Mouse (Mus musculus) embryonic fibroblast, embryonic 13.5 days (primary cell): Measurements from ENCODE around the gene Ap4s1. TPM values are rescaled to one million over a fixed set of nuclear protein-coding genes. Genes with fewer than 3 reads are reported as not detected.
"Not testable (repeated sequence)": the region's sequence is repeated elsewhere in the genome, so short reads cannot be mapped to it uniquely, and the experiment has no call there.

ENCODE experiments used
- H3K27ac ChIP-seq: 2 replicates; pipeline ENCODE4 v1.5.1; 2012; ENCODE audit warnings: low read length, control low read depth, inconsistent platforms; ENCODE audit not compliant: insufficient read depth
- H3K4me1 ChIP-seq: 2 replicates; pipeline ENCODE4 v1.6.1; 2011; ENCODE audit warnings: low read length; ENCODE audit not compliant: control insufficient read depth, insufficient read depth
- H3K4me3 ChIP-seq: 2 replicates; pipeline ENCODE4 v1.5.1; 2011; ENCODE audit warnings: mild to moderate bottlenecking, control low read depth, low read length; ENCODE audit not compliant: insufficient read depth
- CTCF ChIP-seq: IDR thresholded peaks from 2 replicates; pipeline ENCODE4 v1.5.1; 2011; ENCODE audit warnings: mild to moderate bottlenecking, control low read depth, low read length, moderate library complexity, borderline replicate concordance; ENCODE audit not compliant: insufficient read depth
- POLR2A ChIP-seq: IDR thresholded peaks from 2 replicates; pipeline ENCODE4 v1.6.1; 2011; ENCODE audit warnings: low read depth, mild to moderate bottlenecking, control low read depth, low read length, moderate library complexity
- polyA plus RNA-seq: library from polyadenylated mRNA; stranded (reverse); fragments of >200 nt; gene quantifications from 2 replicates; pipeline ENCODE4 v1.2.4, GENCODE M21; 2011; ENCODE audit warnings: low read depth; ENCODE audit not compliant: missing spikeins, insufficient read length

The Ap4s1 gene
- polyA plus RNA-seq, 1 experiment = 16.5 TPM

DNA sequence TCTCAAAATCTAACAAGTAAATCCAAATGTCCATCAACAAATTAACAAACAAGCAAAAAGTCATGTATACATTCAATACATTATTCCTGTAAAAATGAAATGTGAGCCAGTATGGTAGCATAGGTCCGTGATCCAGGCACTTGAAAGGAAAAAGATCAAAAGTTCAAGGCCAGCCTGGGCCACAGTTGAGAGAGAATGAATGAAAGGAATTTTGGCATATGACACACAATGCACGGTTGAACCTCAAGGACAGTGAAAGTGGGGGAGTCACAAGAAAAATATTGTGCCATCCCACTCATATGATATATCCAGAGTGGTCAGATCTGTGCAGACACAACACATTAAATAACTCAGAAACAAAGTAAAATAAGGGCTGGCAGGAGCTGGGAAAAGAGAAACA is 14.4 kb upstream of the Ap4s1 start:
- H3K4me1 ChIP-seq = peaks cover 23% of the 10 kb centered on the region
- TF ChIP-seq CTCF (no peak), POLR2A (no peak)
- no peak overlapping the region for H3K4me3 ChIP-seq
- no peak overlapping the region for H3K27ac ChIP-seq

DNA sequence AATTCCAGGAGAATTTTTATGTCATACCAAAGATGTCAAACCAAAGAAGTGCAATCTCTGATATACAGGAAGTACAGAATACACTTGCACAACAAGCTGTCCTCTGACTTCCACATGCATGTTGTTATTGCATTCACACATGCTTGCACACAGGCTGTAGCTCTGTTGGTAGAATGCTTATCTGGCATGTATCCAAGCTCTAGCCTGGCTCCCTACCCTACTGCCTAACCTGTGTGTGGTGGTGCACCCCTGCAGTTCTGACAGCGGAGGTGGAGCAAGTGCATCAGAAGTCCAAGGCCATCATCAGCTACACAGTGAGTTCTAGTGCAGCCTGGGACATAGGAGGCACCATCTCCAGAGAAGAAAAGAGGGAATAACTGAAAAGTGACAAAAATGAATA is 12.0 kb upstream of the Ap4s1 start:
- TF ChIP-seq POLR2A (no peak), CTCF (no peak)
- no peak overlapping the region for H3K4me3 ChIP-seq
- H3K27ac ChIP-seq = no peak overlapping the region
- peaks cover 13% of the 10 kb centered on the region for H3K4me1 ChIP-seq

DNA sequence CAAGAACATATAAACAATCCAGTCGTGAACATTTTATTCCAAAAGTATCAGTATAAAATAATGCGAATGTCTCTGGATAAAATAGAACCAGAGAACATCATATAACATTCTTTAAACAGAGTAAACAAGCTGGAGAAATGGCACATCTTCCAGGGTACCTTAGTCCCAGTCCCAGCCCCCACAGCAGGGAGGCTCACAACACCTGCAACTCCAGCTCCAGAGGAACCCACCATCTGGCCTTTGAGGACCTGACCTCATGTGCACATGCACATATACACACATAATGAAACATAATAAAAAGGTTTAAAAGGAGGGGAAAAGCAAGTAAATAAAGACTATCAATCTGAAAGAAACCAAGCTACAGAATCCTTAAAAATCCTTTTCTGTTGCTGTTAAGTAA is 2.3 kb upstream of the Ap4s1 start:
- no peak for TF ChIP-seq POLR2A
- no peak for TF ChIP-seq CTCF
- H3K4me1 ChIP-seq = 0 out of 2 replicates have a peak, but pooled peaks cover 2% of the 10 kb centered on the region
- H3K4me3 ChIP-seq = no peak overlapping the region
- H3K27ac ChIP-seq = no peak overlapping the region

DNA sequence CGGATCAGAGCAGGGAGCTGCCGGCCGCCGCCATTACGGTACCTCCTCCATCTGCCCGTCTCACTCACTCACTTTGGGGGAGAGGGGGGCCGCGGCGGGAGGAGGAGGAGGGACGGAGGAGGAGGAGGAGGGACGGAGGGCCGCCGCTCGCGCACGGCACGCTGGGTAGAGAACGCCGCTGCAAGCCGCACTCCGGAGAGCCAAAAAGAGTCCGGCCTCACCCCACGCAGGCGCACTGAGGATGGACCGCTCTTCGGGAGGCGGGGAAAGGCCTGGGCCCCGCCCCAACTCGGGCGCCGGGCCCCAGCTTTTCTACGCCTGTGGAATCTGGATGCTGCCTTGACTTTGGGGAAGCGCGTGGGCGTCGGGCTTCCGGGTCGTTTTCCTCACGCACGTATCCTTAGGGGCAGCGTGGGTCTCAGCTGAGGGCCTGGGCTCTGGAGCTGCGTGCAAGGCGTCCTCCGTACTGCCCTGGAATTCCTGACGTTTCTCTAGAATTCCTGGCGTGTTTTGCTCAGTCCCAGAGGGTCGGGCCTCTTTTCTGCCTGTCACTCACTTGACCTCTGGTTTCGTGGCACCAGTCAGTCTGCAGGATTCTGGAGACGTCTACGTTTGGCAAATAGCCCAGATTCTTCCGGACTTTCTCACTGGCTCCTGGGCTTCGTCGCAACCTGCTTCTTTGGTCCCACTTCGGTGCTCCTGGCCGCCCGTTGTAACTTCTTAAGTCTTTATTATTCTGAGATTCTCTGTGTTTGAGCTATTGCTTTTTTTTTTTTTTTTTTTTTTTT is 1.2 kb downstream of the Ap4s1 start, which contains the start of gene Strn3:
TSS of gene Strn3 (minus strand) at position 53 of the 788 bp plus-strand sequence.
- Histone ChIP-seq H3K4me1 (peaks cover 7% of the 10 kb centered on the region; the same call in 1 of the 2 replicates), H3K4me3 (peak within 1 kb of the TSS; percentile 96), H3K27ac (peak within 1 kb of the TSS; percentile 97)
- TF ChIP-seq POLR2A (peak; percentile 74), CTCF (no peak)

- H3K27ac ChIP-seq = peak overlapping the region; percentile 69
- not testable (repeated sequence) for H3K4me1 ChIP-seq, H3K4me3 ChIP-seq
These were observed 2.0 kb downstream of the Ap4s1 start for GRCm38 (mm10) chr12:51692870-51693269.

DNA sequence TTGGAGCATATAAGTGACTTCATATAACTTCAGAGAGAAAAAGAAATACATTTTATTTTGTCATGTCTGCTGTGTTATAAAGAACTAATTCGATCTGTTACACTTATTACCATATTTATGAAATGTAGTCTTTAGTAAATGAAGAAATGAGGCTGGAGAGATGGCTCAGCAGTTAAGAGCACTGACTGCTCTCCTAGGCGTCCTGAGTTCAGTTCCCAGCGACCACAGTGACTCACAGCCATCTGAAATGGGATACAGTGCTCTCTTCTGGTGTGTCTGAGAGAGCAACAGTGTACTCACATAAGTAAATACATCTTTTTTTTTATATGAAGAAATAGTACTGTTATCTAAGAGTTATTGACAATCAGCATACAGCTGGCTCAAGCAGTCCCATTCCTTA is 2.6 kb downstream of the Ap4s1 start:
- Histone ChIP-seq H3K27ac (peak overlapping the region; percentile 75; the same call in 1 of the 2 replicates), H3K4me3 (no peak overlapping the region), H3K4me1 (peaks cover 5% of the 10 kb centered on the region; the same call in 1 of the 2 replicates)
- TF ChIP-seq CTCF (no peak), POLR2A (no peak)

- peaks cover 5% of the 10 kb centered on the region; the same call in 1 of the 2 replicates for H3K4me1 ChIP-seq
- TF ChIP-seq CTCF = no peak
- no peak overlapping the region for H3K4me3 ChIP-seq
- H3K27ac ChIP-seq = peak overlapping the region; percentile 75
These were observed 3.3 kb downstream of the Ap4s1 start for GRCm38 (mm10) chr12:51694096-51694495.

DNA sequence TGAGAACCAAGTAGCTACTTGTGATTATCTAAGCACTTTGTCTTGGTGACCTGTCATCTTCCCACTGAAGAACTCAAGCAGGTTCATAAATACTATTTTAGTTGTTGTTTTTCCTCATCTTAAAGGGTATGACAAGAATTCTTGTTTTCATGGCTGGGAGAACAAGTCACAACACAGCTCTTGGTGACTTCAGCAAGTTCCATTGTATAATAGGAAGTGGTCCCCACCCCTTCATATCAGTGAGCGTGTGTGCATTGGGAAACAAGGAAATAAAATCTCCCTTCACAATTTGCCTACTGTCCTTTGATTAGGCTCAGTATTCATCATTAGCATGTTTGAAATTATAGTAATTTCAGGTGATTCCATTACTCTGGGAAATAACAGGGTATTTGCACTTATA is 4.1 kb downstream of the Ap4s1 start:
- no peak for TF ChIP-seq CTCF
- TF ChIP-seq POLR2A = no peak
- H3K4me1 ChIP-seq = peaks cover 7% of the 10 kb centered on the region; the same call in 1 of the 2 replicates
- no peak overlapping the region for H3K27ac ChIP-seq
- no peak overlapping the region for H3K4me3 ChIP-seq

DNA sequence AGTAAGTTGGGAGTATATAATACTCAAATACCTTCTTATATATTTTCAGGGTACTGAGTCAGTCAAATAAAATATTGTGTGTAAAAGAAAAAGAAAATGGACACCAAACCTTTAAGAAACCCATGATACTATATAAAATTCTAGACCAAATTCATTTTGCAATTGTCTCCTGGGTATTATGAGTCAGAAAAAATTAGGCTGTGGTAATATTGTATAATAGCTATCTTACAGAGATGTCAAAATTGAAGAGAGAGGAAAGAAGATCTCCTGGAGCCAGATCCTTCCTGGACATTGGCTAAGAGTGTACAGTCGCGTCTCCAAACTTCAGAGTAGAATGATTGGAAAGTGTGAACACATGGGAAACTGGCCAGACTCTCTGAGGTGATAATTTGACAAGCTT is 5.3 kb downstream of the Ap4s1 start:
- peaks cover 7% of the 10 kb centered on the region; the same call in 1 of the 2 replicates for H3K4me1 ChIP-seq
- H3K27ac ChIP-seq = no peak overlapping the region
- no peak overlapping the region for H3K4me3 ChIP-seq
- TF ChIP-seq POLR2A = no peak

- H3K4me1 ChIP-seq = 0 out of 2 replicates have a peak, but pooled peaks cover 2% of the 10 kb centered on the region
- no peak for TF ChIP-seq POLR2A
- no peak for TF ChIP-seq CTCF
- no peak overlapping the region for H3K4me3 ChIP-seq
- H3K27ac ChIP-seq = peak overlapping the region; percentile 47
These were observed 9.0 kb downstream of the Ap4s1 start for GRCm38 (mm10) chr12:51699623-51700393.
